Mouse (Mus musculus): ENCODE results near the gene Six5.

Six5 gene

DNA sequence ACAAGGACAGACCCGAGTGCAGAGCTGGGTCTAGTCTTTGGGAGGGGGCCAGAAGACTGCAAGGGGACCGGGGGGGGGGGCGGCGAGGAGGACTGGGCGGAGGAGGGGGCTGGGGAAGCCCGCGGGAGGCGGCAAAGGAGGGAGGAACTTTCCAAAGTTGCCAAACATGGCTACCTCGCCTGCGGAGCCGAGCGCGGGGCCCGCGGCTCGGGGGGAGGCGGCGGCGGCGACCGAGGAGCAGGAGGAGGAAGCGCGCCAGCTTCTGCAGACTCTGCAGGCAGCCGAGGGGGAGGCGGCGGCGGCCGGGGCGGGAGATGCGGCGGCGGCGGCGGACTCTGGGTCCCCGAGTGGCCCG, at the start of gene Six5:
TSS of gene Six5 (plus strand) at position 124 of the 355 bp plus-strand sequence.
- H3K4me1 ChIP-seq (replicated peaks; ENCODE audit: low read depth, low read length) = peaks cover 67% of the 10 kb centered on the region

DNA sequence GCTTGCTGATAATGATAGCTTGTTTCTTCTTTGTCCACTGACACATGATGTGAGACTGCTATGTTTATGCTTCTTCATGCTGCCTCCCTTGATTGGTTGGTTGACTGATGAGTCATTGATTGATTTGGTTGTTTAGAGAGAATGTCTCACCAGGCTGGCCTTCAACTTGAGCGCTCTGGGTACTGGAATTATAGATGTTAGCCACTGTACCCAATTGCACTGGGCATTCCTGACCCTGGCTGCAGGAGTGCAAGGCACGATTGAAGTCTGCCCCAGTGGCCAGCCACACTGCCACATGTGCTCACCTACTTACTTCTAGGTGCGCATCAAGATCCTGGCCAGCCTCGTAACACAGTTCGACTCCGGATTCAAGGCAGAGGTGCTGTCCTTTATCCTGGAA, 49.8 kb upstream of the Six5 start:
- no peak for TF ChIP-seq POU5F1 (IDR thresholded peaks at IDR 0.05; ENCODE audit: borderline replicate concordance, low read length)

More for the DNA sequence above, at the start of gene Six5:
- Histone ChIP-seq H3K27me3 (ENCODE audit: insufficient read depth, low read length) (peaks cover 67% of the 10 kb centered on the region), H3K9me3 (ENCODE audit: low read length) (no peaks in the 10 kb centered on the region), H3K4me3 (replicated peaks; ENCODE audit: low read length) (peak within 1 kb of the TSS; percentile 83), H3K36me3 (ENCODE audit: insufficient read depth, low read length) (peaks cover 28% of the 10 kb centered on the region)
- no peak for TF ChIP-seq NANOG (IDR thresholded peaks at IDR 0.05; ENCODE audit: borderline replicate concordance, low read length)
- no peak for TF ChIP-seq POU5F1 (IDR thresholded peaks at IDR 0.05; ENCODE audit: borderline replicate concordance, low read length)
- TF ChIP-seq CTCF (conservative IDR thresholded peaks at IDR 0.05; ENCODE audit: low read length) = no peak

DNA sequence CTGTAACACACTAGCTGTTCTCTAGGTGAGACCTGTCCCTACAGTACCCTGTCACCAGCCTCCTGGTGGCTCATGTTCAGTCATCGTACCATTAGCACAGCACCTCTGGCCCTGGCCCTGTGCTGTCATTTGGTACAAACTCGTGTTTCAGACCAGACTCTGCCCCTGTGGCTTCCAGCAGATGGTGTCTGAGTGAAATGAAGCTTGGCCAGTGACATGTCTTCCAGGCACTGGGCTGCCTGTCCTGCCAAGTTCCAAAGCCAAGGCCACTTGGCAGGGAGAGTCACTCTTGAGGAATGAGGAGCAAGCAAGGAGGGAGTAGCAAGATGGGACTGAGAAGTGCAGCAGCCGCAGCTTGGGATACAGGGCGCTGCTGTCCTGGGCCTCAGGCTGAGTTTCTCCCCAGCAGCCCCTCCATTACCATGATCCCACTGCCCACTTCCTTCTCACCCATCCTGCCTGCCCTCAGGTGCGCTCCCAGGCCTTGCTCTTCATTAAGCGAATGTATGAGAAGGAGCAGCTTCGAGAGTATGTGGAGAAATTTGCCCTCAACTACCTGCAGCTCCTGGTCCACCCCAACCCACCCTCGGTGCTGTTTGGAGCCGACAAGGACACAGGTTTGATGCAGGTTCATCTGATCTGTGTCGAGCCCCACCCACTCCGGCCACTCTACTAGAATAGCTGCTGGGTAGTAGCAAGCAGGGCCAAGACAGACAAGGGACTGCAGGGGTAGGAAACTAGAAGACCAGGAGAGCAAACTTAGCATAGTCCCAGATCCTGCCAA, 47.9 kb upstream of the Six5 start:
- Histone ChIP-seq H3K4me1 (replicated peaks; ENCODE audit: low read depth, low read length) (peaks cover 24% of the 10 kb centered on the region), H3K9me3 (ENCODE audit: low read length) (no peaks in the 10 kb centered on the region), H3K27me3 (ENCODE audit: insufficient read depth, low read length) (no peaks in the 10 kb centered on the region), H3K4me3 (replicated peaks; ENCODE audit: low read length) (no peak overlapping the region), H3K36me3 (ENCODE audit: insufficient read depth, low read length) (peaks cover 99% of the 10 kb centered on the region)
- no peak for TF ChIP-seq NANOG (IDR thresholded peaks at IDR 0.05; ENCODE audit: borderline replicate concordance, low read length)
- no peak for TF ChIP-seq POU5F1 (IDR thresholded peaks at IDR 0.05; ENCODE audit: borderline replicate concordance, low read length)
- TF ChIP-seq CTCF (conservative IDR thresholded peaks at IDR 0.05; ENCODE audit: low read length) = no peak

More for the DNA sequence above, 49.8 kb upstream of the Six5 start:
- Histone ChIP-seq H3K36me3 (ENCODE audit: insufficient read depth, low read length) (peaks cover 99% of the 10 kb centered on the region), H3K4me1 (replicated peaks; ENCODE audit: low read depth, low read length) (peaks cover 31% of the 10 kb centered on the region), H3K27me3 (ENCODE audit: insufficient read depth, low read length) (no peaks in the 10 kb centered on the region), H3K4me3 (replicated peaks; ENCODE audit: low read length) (no peak overlapping the region), H3K9me3 (ENCODE audit: low read length) (no peaks in the 10 kb centered on the region)

DNA sequence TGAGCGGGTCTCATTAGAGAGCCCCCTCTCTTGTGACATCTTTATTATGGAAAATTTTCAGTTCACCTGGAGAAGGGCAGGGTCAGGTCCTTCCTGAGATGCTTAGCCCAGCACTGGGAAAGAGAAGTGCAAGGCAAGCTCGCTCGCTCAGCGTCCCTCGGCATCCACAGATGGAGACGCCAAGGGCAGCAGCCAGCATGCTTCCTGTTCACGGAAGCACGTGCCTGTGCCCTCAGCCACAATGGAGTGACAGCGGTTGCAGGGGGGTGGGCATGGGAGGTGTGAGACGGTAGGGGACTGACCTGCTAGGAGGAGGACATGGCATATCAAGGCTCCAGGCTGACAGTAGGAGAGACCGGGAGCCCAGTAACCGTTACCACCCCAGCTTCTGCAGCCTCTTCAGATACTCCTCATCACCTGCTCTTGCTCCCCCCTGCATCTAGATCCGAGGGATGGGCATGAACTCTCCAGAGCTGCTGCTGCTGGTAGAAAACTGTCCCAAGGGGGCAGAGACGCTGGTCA, 46.3 kb upstream of the Six5 start:
- TF ChIP-seq CTCF (conservative IDR thresholded peaks at IDR 0.05; ENCODE audit: low read length) (no peak), POU5F1 (IDR thresholded peaks at IDR 0.05; ENCODE audit: borderline replicate concordance, low read length) (no peak), NANOG (IDR thresholded peaks at IDR 0.05; ENCODE audit: borderline replicate concordance, low read length) (no peak)
- Histone ChIP-seq H3K27me3 (ENCODE audit: insufficient read depth, low read length) (no peaks in the 10 kb centered on the region), H3K4me3 (replicated peaks; ENCODE audit: low read length) (no peak overlapping the region), H3K36me3 (ENCODE audit: insufficient read depth, low read length) (peaks cover 99% of the 10 kb centered on the region), H3K4me1 (replicated peaks; ENCODE audit: low read depth, low read length) (peaks cover 34% of the 10 kb centered on the region), H3K9me3 (ENCODE audit: low read length) (no peaks in the 10 kb centered on the region)

DNA sequence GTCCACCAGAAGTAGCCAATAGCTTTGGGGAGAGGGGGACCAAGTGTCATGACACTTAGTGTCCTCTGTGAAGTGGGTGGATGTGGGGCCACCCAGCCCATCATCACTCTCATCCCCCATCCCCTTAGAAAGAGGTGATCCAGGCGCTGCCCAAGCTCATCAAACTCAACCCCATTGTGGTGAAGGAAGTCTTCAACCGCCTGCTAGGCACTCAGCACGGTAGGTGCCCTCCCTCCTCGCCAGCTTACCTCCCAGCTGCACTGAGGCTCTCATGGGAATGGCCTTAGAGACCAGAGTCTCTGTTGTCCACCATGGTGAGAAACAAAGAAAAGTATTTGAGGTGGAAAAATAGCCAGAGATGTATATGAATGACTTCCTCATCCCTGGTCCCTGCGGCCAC, 45.1 kb upstream of the Six5 start:
- Histone ChIP-seq H3K4me3 (replicated peaks; ENCODE audit: low read length) (no peak overlapping the region), H3K36me3 (ENCODE audit: insufficient read depth, low read length) (peaks cover 94% of the 10 kb centered on the region), H3K27me3 (ENCODE audit: insufficient read depth, low read length) (no peaks in the 10 kb centered on the region), H3K9me3 (ENCODE audit: low read length) (no peaks in the 10 kb centered on the region), H3K4me1 (replicated peaks; ENCODE audit: low read depth, low read length) (peaks cover 42% of the 10 kb centered on the region)
- TF ChIP-seq POU5F1 (IDR thresholded peaks at IDR 0.05; ENCODE audit: borderline replicate concordance, low read length) (no peak), CTCF (conservative IDR thresholded peaks at IDR 0.05; ENCODE audit: low read length) (no peak), NANOG (IDR thresholded peaks at IDR 0.05; ENCODE audit: borderline replicate concordance, low read length) (no peak)

DNA sequence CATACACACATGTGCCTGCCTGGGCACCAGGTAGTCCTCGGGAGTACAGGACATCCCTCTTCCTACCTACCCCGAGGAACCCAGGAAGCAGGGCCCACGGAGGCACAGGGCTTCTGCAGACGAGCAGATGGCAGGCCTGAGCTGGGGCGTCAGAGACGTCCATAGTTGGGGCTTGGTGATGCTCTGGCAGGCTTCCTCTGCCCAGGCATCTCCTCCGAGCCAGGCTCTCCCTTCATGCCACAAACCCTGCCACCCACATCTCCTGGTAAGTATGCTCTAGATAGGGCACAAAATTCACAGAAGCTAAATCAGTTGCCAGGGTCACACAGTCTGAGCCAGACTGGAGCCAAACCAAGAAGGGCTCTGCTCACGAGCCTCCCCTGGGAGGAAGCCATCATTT, 44.2 kb upstream of the Six5 start:
- H3K4me3 ChIP-seq (replicated peaks; ENCODE audit: low read length) = no peak overlapping the region
- TF ChIP-seq NANOG (IDR thresholded peaks at IDR 0.05; ENCODE audit: borderline replicate concordance, low read length) = no peak
- TF ChIP-seq POU5F1 (IDR thresholded peaks at IDR 0.05; ENCODE audit: borderline replicate concordance, low read length) = no peak
- TF ChIP-seq CTCF (conservative IDR thresholded peaks at IDR 0.05; ENCODE audit: low read length) = no peak
- H3K27me3 ChIP-seq (ENCODE audit: insufficient read depth, low read length) = no peaks in the 10 kb centered on the region
- H3K36me3 ChIP-seq (ENCODE audit: insufficient read depth, low read length) = peaks cover 90% of the 10 kb centered on the region
- H3K9me3 ChIP-seq (ENCODE audit: low read length) = no peaks in the 10 kb centered on the region
- H3K4me1 ChIP-seq (replicated peaks; ENCODE audit: low read depth, low read length) = peaks cover 50% of the 10 kb centered on the region

DNA sequence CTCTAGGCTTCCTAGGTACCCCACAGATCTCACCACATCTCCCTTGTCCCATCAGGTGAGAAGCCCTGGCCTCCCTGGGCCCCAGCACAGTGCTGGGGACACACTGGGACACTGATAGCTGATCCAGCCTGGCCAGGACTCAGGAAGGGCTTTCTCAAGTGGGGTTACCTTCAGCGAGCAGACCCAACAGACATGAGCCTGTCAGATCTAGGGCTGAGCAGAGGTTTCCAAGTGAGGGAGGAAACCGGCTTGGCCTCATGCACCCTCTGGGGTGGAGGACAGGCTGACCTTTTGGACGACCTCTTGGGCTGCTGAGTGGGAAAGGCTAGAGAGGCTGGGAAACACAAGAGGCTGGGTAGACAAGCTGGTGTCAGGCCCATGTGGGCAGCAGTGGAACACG, 43.2 kb upstream of the Six5 start:
- H3K4me1 ChIP-seq (replicated peaks; ENCODE audit: low read depth, low read length) = peaks cover 50% of the 10 kb centered on the region
- no peak overlapping the region for H3K4me3 ChIP-seq (replicated peaks; ENCODE audit: low read length)
- peaks cover 90% of the 10 kb centered on the region for H3K36me3 ChIP-seq (ENCODE audit: insufficient read depth, low read length)
- no peaks in the 10 kb centered on the region for H3K9me3 ChIP-seq (ENCODE audit: low read length)
- no peak for TF ChIP-seq POU5F1 (IDR thresholded peaks at IDR 0.05; ENCODE audit: borderline replicate concordance, low read length)
- TF ChIP-seq NANOG (IDR thresholded peaks at IDR 0.05; ENCODE audit: borderline replicate concordance, low read length) = no peak
- TF ChIP-seq CTCF (conservative IDR thresholded peaks at IDR 0.05; ENCODE audit: low read length) = no peak
- no peaks in the 10 kb centered on the region for H3K27me3 ChIP-seq (ENCODE audit: insufficient read depth, low read length)

DNA sequence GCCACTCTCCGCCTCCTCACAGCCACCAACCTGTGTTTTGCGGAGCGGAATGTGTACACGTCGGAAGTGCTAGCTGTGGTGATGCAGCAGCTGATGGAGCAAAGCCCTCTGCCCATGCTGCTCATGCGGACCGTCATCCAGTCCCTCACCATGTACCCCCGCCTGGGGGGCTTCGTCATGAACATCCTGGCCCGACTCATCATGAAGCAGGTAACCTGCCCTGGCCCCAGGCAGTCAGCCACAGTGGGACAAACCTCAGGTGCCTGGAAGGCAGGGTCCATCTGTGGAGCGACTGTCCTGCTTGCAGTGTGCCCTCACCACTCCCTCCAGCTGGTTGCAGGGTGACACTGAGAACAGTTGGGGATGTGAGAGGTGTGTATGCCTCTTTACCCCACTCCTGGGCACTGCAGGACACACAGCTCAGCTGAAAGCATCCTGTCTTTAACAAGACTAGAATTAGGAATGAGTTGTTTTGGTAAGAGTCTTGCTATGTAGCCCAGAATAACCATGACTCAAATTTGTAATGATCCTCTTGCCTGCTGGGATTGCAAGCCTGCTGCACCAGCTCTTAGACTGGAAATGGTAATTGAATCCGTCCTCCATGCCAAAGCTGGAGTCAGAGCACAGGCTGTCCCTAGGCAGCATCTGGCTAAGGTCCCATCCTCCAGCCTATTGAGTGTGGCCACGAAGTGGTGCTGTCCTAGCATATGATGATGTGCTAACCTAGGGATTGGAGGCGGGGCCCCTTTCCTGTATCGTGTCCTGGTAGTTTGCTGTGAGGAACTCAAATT, 41.9 kb upstream of the Six5 start:
- H3K36me3 ChIP-seq (ENCODE audit: insufficient read depth, low read length) = peaks cover 76% of the 10 kb centered on the region
- H3K9me3 ChIP-seq (ENCODE audit: low read length) = no peaks in the 10 kb centered on the region
- H3K4me1 ChIP-seq (replicated peaks; ENCODE audit: low read depth, low read length) = peaks cover 43% of the 10 kb centered on the region
- TF ChIP-seq NANOG (IDR thresholded peaks at IDR 0.05; ENCODE audit: borderline replicate concordance, low read length) (no peak), POU5F1 (IDR thresholded peaks at IDR 0.05; ENCODE audit: borderline replicate concordance, low read length) (no peak), CTCF (conservative IDR thresholded peaks at IDR 0.05; ENCODE audit: low read length) (no peak)
- peak overlapping the region; percentile 43; the same call in 1 of the 2 replicates for H3K4me3 ChIP-seq (replicated peaks; ENCODE audit: low read length)
- no peaks in the 10 kb centered on the region for H3K27me3 ChIP-seq (ENCODE audit: insufficient read depth, low read length)

Measured in E14TG2a.4 (cell line).